Mouse (Mus musculus): ENCODE data around the gene Bcl2l13. TPM values are rescaled to one million over a fixed set of nuclear protein-coding genes. Genes with fewer than 3 reads are reported as not detected.

Bcl2l13 gene
- total and polyA plus RNA-seq, 3 experiments, result 43.7 to 49.9 TPM; not detected in 1

DNA sequence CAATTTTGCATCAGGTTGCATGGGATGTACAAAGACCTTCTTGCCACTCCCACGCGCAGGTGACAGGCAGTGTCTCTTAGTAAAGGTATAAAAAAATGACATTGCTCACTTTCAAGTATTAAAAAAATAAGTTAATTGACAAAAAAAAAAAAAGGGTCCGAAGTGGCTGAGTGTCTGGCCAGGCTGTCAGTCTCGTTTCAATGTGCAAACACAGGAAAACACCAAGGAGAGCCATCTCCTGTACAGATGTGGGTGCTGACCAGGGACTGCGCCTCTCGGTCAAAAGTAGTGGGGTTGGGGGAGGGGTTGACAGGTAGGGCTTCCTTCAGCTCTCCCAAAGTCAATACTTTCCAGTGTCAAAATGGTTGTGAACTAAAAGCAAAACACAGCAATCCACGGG is 97.7 kb downstream of the Bcl2l13 start:
- H3K79me2 ChIP-seq (ENCODE audit: control insufficient read depth, insufficient read depth, low read length, poor library complexity), result no peaks in the 10 kb centered on the region
- no peaks in the 10 kb centered on the region for H3K27me3 ChIP-seq (ENCODE audit: control insufficient read depth in 1 of 2, insufficient read depth in 2 of 2, low read length in 2 of 2)
- no peak overlapping the region for H3K27ac ChIP-seq (ENCODE audit: control insufficient read depth, low read depth, low read length)
- peaks cover 12 to 14% of the 10 kb centered on the region in 2 experiments; a peak in 3 of 4 replicates for H3K4me1 ChIP-seq (ENCODE audit: control insufficient read depth in 1 of 2, insufficient read depth in 2 of 2, low read length in 2 of 2)
- DNase-seq (ENCODE audit: low read depth, low spot score), result no peak
- H3K36me3 ChIP-seq (ENCODE audit: control insufficient read depth in 1 of 2, insufficient read depth in 2 of 2, low read length in 2 of 2), result peaks cover 0 to 4% of the 10 kb centered on the region in 2 experiments; a peak in 2 of 4 replicates
- TF ChIP-seq GATA1 (IDR thresholded peaks at IDR 0.05; ENCODE audit: low read depth, low read length), result no peak
- no peak for TF ChIP-seq MAFK (IDR thresholded peaks at IDR 0.05; ENCODE audit: borderline replicate concordance, low read depth, low read length)
- TF ChIP-seq HCFC1 (IDR thresholded peaks at IDR 0.05; ENCODE audit: low read depth, low read length), result no peak
- no peak for TF ChIP-seq MAX (IDR thresholded peaks at IDR 0.05; ENCODE audit: low read length)
- no peak for TF ChIP-seq GABPA (IDR thresholded peaks at IDR 0.05; ENCODE audit: low read depth, low read length)
- TF ChIP-seq TCF12 (IDR thresholded peaks at IDR 0.05; ENCODE audit: low read depth, low read length), result no peak
- no peak for TF ChIP-seq ZC3H11A (IDR thresholded peaks at IDR 0.05; ENCODE audit: low read depth, low read length)
- H3K4me3 ChIP-seq (ENCODE audit: control insufficient read depth in 1 of 2, insufficient read depth in 1 of 2, low read depth in 2 of 2, low read length in 2 of 2), result no peak overlapping the region
- H3K9ac ChIP-seq (ENCODE audit: control insufficient read depth, low read depth, low read length, poor library complexity, severe bottlenecking), result no peak overlapping the region
- H3K9me3 ChIP-seq (replicated peaks; ENCODE audit: insufficient read depth, low read length), result no peaks in the 10 kb centered on the region

DNA sequence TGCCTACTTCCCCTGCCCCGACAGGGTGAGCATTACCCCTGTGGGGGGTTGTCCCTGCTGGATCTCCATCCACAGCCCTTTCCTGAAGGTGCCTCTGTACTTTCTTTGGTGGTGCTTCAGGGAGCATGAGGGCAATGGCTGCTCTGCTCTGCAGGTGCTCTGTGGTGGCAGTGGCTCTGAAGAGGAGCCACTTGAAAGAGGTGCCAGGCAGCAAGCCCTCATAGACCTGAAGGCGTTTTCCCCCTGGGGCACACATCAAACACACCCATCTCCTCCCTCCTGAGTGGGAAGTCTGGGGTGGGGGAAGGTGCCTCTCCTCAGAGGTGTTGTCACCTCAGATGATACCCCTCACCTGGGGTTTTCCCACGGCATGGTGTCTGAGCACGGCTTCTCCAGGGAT is 98.2 kb downstream of the Bcl2l13 start:
- no peaks in the 10 kb centered on the region for H3K9me3 ChIP-seq (replicated peaks; ENCODE audit: insufficient read depth, low read length)
- H3K4me1 ChIP-seq (ENCODE audit: control insufficient read depth in 1 of 2, insufficient read depth in 2 of 2, low read length in 2 of 2), result peaks cover 12 to 14% of the 10 kb centered on the region in 2 experiments; a peak in 3 of 4 replicates
- H3K36me3 ChIP-seq (ENCODE audit: control insufficient read depth in 1 of 2, insufficient read depth in 2 of 2, low read length in 2 of 2), result peaks cover 0 to 4% of the 10 kb centered on the region in 2 experiments; a peak in 2 of 4 replicates
- no peaks in the 10 kb centered on the region for H3K27me3 ChIP-seq (ENCODE audit: control insufficient read depth in 1 of 2, insufficient read depth in 2 of 2, low read length in 2 of 2)
- no peak for DNase-seq (ENCODE audit: low read depth, low spot score)
- no peak overlapping the region for H3K27ac ChIP-seq (ENCODE audit: control insufficient read depth, low read depth, low read length)
- no peaks in the 10 kb centered on the region for H3K79me2 ChIP-seq (ENCODE audit: control insufficient read depth, insufficient read depth, low read length, poor library complexity)
- TF ChIP-seq SIN3A (IDR thresholded peaks at IDR 0.05; ENCODE audit: low read length) (no peak), TCF12 (IDR thresholded peaks at IDR 0.05; ENCODE audit: low read depth, low read length) (no peak), E2F4 (IDR thresholded peaks at IDR 0.05; ENCODE audit: borderline replicate concordance, low read depth, low read length) (no peak), MEF2A (IDR thresholded peaks at IDR 0.05; ENCODE audit: extremely low read depth, insufficient replicate concordance, low read depth, low read length, poor library complexity, severe bottlenecking) (no peak)
- H3K4me3 ChIP-seq (ENCODE audit: control insufficient read depth in 1 of 2, insufficient read depth in 1 of 2, low read depth in 2 of 2, low read length in 2 of 2), result no peak overlapping the region
- H3K9ac ChIP-seq (ENCODE audit: control insufficient read depth, low read depth, low read length, poor library complexity, severe bottlenecking), result no peak overlapping the region

DNA sequence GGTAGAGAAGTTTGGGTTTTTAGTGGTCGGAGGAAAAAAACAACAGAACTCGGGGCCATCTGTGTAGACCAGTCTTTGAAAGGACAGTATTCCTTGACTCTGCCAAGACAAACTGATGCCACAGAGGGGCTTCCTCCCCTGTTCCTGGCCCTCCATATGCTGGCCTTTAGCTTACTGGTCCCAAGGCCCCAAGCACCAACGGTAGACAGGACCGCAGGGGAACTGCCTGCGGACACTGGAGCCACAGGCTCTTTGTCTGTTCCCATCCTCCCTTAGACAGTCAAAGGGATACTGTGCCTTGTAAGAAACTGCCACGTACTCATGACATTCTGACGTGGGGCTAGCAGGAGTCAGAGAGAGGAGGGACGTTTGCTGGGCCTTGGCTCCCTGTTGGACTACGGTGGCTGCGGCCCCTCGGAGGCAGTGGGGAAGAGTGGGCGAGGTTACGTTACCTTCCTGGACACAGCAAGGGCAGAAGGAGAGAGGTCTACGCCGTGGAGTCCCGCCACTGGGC is 101.1 kb downstream of the Bcl2l13 start:
- Histone ChIP-seq H3K4me1 (ENCODE audit: control insufficient read depth in 1 of 2, insufficient read depth in 2 of 2, low read length in 2 of 2) (no peaks in the 10 kb centered on the region), H3K36me3 (ENCODE audit: control insufficient read depth in 1 of 2, insufficient read depth in 2 of 2, low read length in 2 of 2) (no peaks in the 10 kb centered on the region), H3K9me3 (replicated peaks; ENCODE audit: insufficient read depth, low read length) (no peaks in the 10 kb centered on the region), H3K79me2 (ENCODE audit: control insufficient read depth, insufficient read depth, low read length, poor library complexity) (no peaks in the 10 kb centered on the region), H3K4me3 (ENCODE audit: control insufficient read depth in 1 of 2, insufficient read depth in 1 of 2, low read depth in 2 of 2, low read length in 2 of 2) (no peak overlapping the region), H3K27me3 (ENCODE audit: control insufficient read depth in 1 of 2, insufficient read depth in 2 of 2, low read length in 2 of 2) (no peaks in the 10 kb centered on the region), H3K9ac (ENCODE audit: control insufficient read depth, low read depth, low read length, poor library complexity, severe bottlenecking) (no peak overlapping the region), H3K27ac (ENCODE audit: control insufficient read depth, low read depth, low read length) (no peak overlapping the region)
- DNase-seq (ENCODE audit: low read depth, low spot score), result no peak
- no peak for TF ChIP-seq ELF1 (IDR thresholded peaks at IDR 0.05; ENCODE audit: low read depth, low read length)
- TF ChIP-seq SIN3A (IDR thresholded peaks at IDR 0.05; ENCODE audit: low read length), result no peak

All from MEL (cell line).